Mouse (Mus musculus) granulocyte monocyte progenitor cell, adult 5-6 weeks (primary cell): ENCODE data around the gene Hvcn1. TPM values are rescaled to one million over a fixed set of nuclear protein-coding genes. Genes with fewer than 3 reads are reported as not detected.
"Not testable (repeated sequence)": the region's sequence is repeated elsewhere in the genome, so short reads cannot be mapped to it uniquely, and the experiment has no call there.

Experiments
- ATAC-seq: replicated peaks from 2 replicates; pipeline ENCODE4 v1.8.0; 2016; ENCODE audit warnings: mild to moderate bottlenecking, moderate TSS enrichment, inconsistent platforms; ENCODE audit not compliant: poor library complexity, severe bottlenecking
- total RNA-seq, 2 experiments: library from RNA; stranded (forward) in 1 of 2; stranded (reverse) in 1 of 2; fragments of 200-712, 200-1000 nt in 1 of 2; fragments of >200 nt in 1 of 2; fragmentation: Nextera tagmentation in 1 of 2; gene quantifications; 2 replicates each; pipeline ENCODE4 v1.2.3; 2014 to 2017

The Hvcn1 gene
- total RNA-seq, 2 experiments from 2014 or later: 53.8 to 84.3 TPM

- no peak for ATAC-seq
These were observed 5.7 kb upstream of the Hvcn1 start for GRCm38 (mm10) chr5:122200872-122201271.

- ATAC-seq: no peak
These were observed 4.7 kb upstream of the Hvcn1 start for GRCm38 (mm10) chr5:122201904-122202303.

GRCm38 (mm10) chr5:122204180-122204579 is 2.4 kb upstream of the Hvcn1 start:
- ATAC-seq: peak; percentile 96

- no peak for ATAC-seq
These were observed 2.3 kb downstream of the Hvcn1 start for GRCm38 (mm10) chr5:122208909-122209308.

- ATAC-seq: peak; percentile 28
These were observed 3.2 kb downstream of the Hvcn1 start for GRCm38 (mm10) chr5:122209591-122210368.

- peak; percentile 74 for ATAC-seq
These were observed 4.3 kb downstream of the Hvcn1 start for GRCm38 (mm10) chr5:122210890-122211289.

- peak; percentile 20; the same call in 1 of the 2 replicates for ATAC-seq
These were observed 5.5 kb downstream of the Hvcn1 start for GRCm38 (mm10) chr5:122212125-122212524.

GRCm38 (mm10) chr5:122212820-122213219 is 6.2 kb downstream of the Hvcn1 start:
- ATAC-seq: not testable (repeated sequence)

- ATAC-seq: no peak
These were observed 7.3 kb downstream of the Hvcn1 start for GRCm38 (mm10) chr5:122213861-122214260.

GRCm38 (mm10) chr5:122217636-122218035 is 11.0 kb downstream of the Hvcn1 start:
- ATAC-seq: no peak

- no peak for ATAC-seq
These were observed 11.7 kb downstream of the Hvcn1 start for GRCm38 (mm10) chr5:122218109-122218905.

GRCm38 (mm10) chr5:122218928-122219327 is 12.3 kb downstream of the Hvcn1 start:
- peak; percentile 61 for ATAC-seq

GRCm38 (mm10) chr5:122219655-122220629 is 13.3 kb downstream of the Hvcn1 start:
- ATAC-seq: peak; percentile 38

- no peak for ATAC-seq
These were observed 14.5 kb downstream of the Hvcn1 start for GRCm38 (mm10) chr5:122221085-122221484.

- no peak for ATAC-seq
These were observed 17.7 kb downstream of the Hvcn1 start for GRCm38 (mm10) chr5:122224291-122224690.

GRCm38 (mm10) chr5:122228271-122228765 is 21.7 kb downstream of the Hvcn1 start:
- no peak for ATAC-seq

- no peak for ATAC-seq
These were observed 22.2 kb downstream of the Hvcn1 start for GRCm38 (mm10) chr5:122228772-122229171.

GRCm38 (mm10) chr5:122230816-122231215 is 24.2 kb downstream of the Hvcn1 start:
- no peak for ATAC-seq

- peak; percentile 32 for ATAC-seq
These were observed 24.8 kb downstream of the Hvcn1 start for GRCm38 (mm10) chr5:122231431-122231830.

GRCm38 (mm10) chr5:122232004-122232403 is 25.4 kb downstream of the Hvcn1 start:
- ATAC-seq: no peak
